Mouse (Mus musculus) lung, embryonic 14.5 days (tissue): ENCODE results near the gene Nsg1. TPM values are rescaled to one million over a fixed set of nuclear protein-coding genes. Genes with fewer than 3 reads are reported as not detected.

Experiments
- ATAC-seq: fragments of 200-750 bp; cut with Nextera tagmentation; 2 replicates; pipeline ENCODE4 v1.8.0; 2017; ENCODE audit warnings: mild to moderate bottlenecking, moderate TSS enrichment, moderate library complexity; ENCODE audit not compliant: insufficient read depth
- DNase-seq: peaks from one replicate; pipeline ENCODE4 v3.0.0-alpha.2; 2015
- H3K27ac ChIP-seq: fragments of 300-500 bp; sonication (generic); 2 replicates; pipeline ENCODE4 v1.5.1; 2014; ENCODE audit warnings: low read depth, mild to moderate bottlenecking, moderate library complexity
- H3K27me3 ChIP-seq: fragments of 300-500 bp; sonication (generic); 2 replicates; pipeline ENCODE4 v1.6.1; 2014; ENCODE audit warnings: low read length, control low read depth; ENCODE audit not compliant: insufficient read depth
- H3K36me3 ChIP-seq: fragments of 300-500 bp; sonication (generic); 2 replicates; pipeline ENCODE4 v1.6.1; 2014; ENCODE audit warnings: control low read depth; ENCODE audit not compliant: insufficient read depth
- H3K4me1 ChIP-seq: fragments of 300-500 bp; sonication (generic); 2 replicates; pipeline ENCODE4 v1.6.1; 2014; ENCODE audit warnings: antibody characterized with exemption, control low read depth; ENCODE audit not compliant: insufficient read depth
- H3K4me2 ChIP-seq: fragments of 300-500 bp; sonication (generic); 2 replicates; pipeline ENCODE4 v1.6.1; 2014; ENCODE audit warnings: mild to moderate bottlenecking
- H3K4me3 ChIP-seq: fragments of 300-500 bp; sonication (generic); 2 replicates; pipeline ENCODE4 v1.5.1; 2014; ENCODE audit warnings: low read depth, low read length
- H3K9ac ChIP-seq: fragments of 300-500 bp; sonication (generic); 2 replicates; pipeline ENCODE4 v1.6.1; 2014
- H3K9me3 ChIP-seq: fragments of 300-500 bp; sonication (generic); 2 replicates; pipeline ENCODE4 v1.6.1; 2016; ENCODE audit warnings: low read depth, low read length, control low read depth
- CTCF ChIP-seq: IDR thresholded peaks from 2 replicates; pipeline ENCODE4 v1.5.1; 2016; ENCODE audit warnings: antibody characterized with exemption, low read depth
- WGBS: fragments of 180-500 bp; shearing (Covaris S2); extraction: QIAGEN DNeasy Blood & Tissue Kit; methylation state at CpG from one replicate; pipeline ENCODE4 v1.1.7; 2014; 5-methylcytosine and 5-hydroxymethylcytosine counted together
- polyA plus RNA-seq: library from polyadenylated mRNA; unstranded; fragments of >200 nt; fragmentation: Nextera tagmentation; extraction: Ambion mirVana; gene quantifications from 2 replicates; pipeline ENCODE4 v1.2.1, GENCODE M21; 2014

The Nsg1 gene
- polyA plus RNA-seq, 1 experiment from 2014 or later: 18.2 TPM

GRCm38 (mm10) chr5:38158947-38159633, 617 bp downstream of the Nsg1 start:
- H3K9ac ChIP-seq: peak overlapping the region; percentile 73
- H3K4me3 ChIP-seq: peak overlapping the region; percentile 71
- TF ChIP-seq CTCF: no peak
- H3K4me1 ChIP-seq: no peaks in the 10 kb centered on the region
- H3K4me2 ChIP-seq: peak overlapping the region; percentile 78
- no peak overlapping the region for H3K27ac ChIP-seq
- H3K9me3 ChIP-seq: no peaks in the 10 kb centered on the region
- ATAC-seq (peak; percentile 81), DNase-seq (peak; percentile 86)
- peaks cover 16% of the 10 kb centered on the region for H3K27me3 ChIP-seq
- WGBS: under 1% methylated on average over 69 of the region's 79 CpGs
- peaks cover 16% of the 10 kb centered on the region; the same call in 1 of the 2 replicates for H3K36me3 ChIP-seq

GRCm38 (mm10) chr5:38158501-38158946, 1.2 kb downstream of the Nsg1 start:
- H3K9ac ChIP-seq: peak overlapping the region; percentile 73
- 2% methylated on average over 17 of the region's 17 CpGs for WGBS
- H3K27me3 ChIP-seq: peaks cover 16% of the 10 kb centered on the region
- peaks cover 18% of the 10 kb centered on the region; the same call in 1 of the 2 replicates for H3K36me3 ChIP-seq
- TF ChIP-seq CTCF: no peak
- no peak overlapping the region for H3K27ac ChIP-seq
- peak; percentile 47 for ATAC-seq
- no peaks in the 10 kb centered on the region for H3K4me1 ChIP-seq
- no peaks in the 10 kb centered on the region for H3K9me3 ChIP-seq
- H3K4me3 ChIP-seq: peak overlapping the region; percentile 71
- H3K4me2 ChIP-seq: peak overlapping the region; percentile 78
- peak; percentile 3 for DNase-seq

- H3K9ac ChIP-seq: peak overlapping the region; percentile 73; the same call in 1 of the 2 replicates
- H3K4me3 ChIP-seq: peak overlapping the region; percentile 71; the same call in 1 of the 2 replicates
- H3K9me3 ChIP-seq: no peaks in the 10 kb centered on the region
- 66% methylated on average over 9 of the region's 9 CpGs for WGBS
- H3K27me3 ChIP-seq: peaks cover 16% of the 10 kb centered on the region
- no peaks in the 10 kb centered on the region for H3K4me1 ChIP-seq
- DNase-seq (no peak), ATAC-seq (no peak)
- H3K4me2 ChIP-seq: peak overlapping the region; percentile 78
- no peak for TF ChIP-seq CTCF
- peaks cover 23% of the 10 kb centered on the region; the same call in 1 of the 2 replicates for H3K36me3 ChIP-seq
- H3K27ac ChIP-seq: no peak overlapping the region
These were observed 2.2 kb downstream of the Nsg1 start for GRCm38 (mm10) chr5:38157481-38158020.

- peaks cover 41% of the 10 kb centered on the region for H3K36me3 ChIP-seq
- H3K4me1 ChIP-seq: no peaks in the 10 kb centered on the region
- no peaks in the 10 kb centered on the region; the same call in 1 of the 2 replicates for H3K9me3 ChIP-seq
- H3K9ac ChIP-seq: no peak overlapping the region
- no peak for ATAC-seq
- H3K4me3 ChIP-seq: no peak overlapping the region
- H3K27me3 ChIP-seq: no peaks in the 10 kb centered on the region
- no peak for DNase-seq
- no peak overlapping the region for H3K4me2 ChIP-seq
- WGBS: 90% methylated on average over 5 of the region's 5 CpGs
- H3K27ac ChIP-seq: no peak overlapping the region
- TF ChIP-seq CTCF: no peak
These were observed 6.1 kb downstream of the Nsg1 start for GRCm38 (mm10) chr5:38153636-38154035.

GRCm38 (mm10) chr5:38152201-38153108, 7.3 kb downstream of the Nsg1 start:
- H3K4me1 ChIP-seq: no peaks in the 10 kb centered on the region
- TF ChIP-seq CTCF: no peak
- H3K27me3 ChIP-seq: no peaks in the 10 kb centered on the region
- H3K4me3 ChIP-seq: no peak overlapping the region
- H3K27ac ChIP-seq: no peak overlapping the region
- peaks cover 46% of the 10 kb centered on the region for H3K36me3 ChIP-seq
- ATAC-seq: no peak
- WGBS: 79% methylated on average over 10 of the region's 10 CpGs
- H3K9me3 ChIP-seq: no peaks in the 10 kb centered on the region; the same call in 1 of the 2 replicates
- no peak overlapping the region for H3K4me2 ChIP-seq
- DNase-seq: no peak
- H3K9ac ChIP-seq: no peak overlapping the region

- Histone ChIP-seq H3K9ac (no peak overlapping the region), H3K4me2 (no peak overlapping the region), H3K4me3 (no peak overlapping the region), H3K9me3 (no peaks in the 10 kb centered on the region; the same call in 1 of the 2 replicates), H3K4me1 (no peaks in the 10 kb centered on the region), H3K36me3 (peaks cover 51% of the 10 kb centered on the region), H3K27ac (no peak overlapping the region), H3K27me3 (no peaks in the 10 kb centered on the region)
- TF ChIP-seq CTCF: no peak
- ATAC-seq: no peak
- DNase-seq: no peak
- WGBS: 55% methylated on average over 3 of the region's 3 CpGs
These were observed 8.4 kb downstream of the Nsg1 start for GRCm38 (mm10) chr5:38151264-38151663.
